Mouse (Mus musculus) small intestine, adult 2 months (tissue): Measurements from ENCODE around the gene Astn2.

Source experiments
- CTCF ChIP-seq: fragments of 200-500 bp; IDR thresholded peaks from 2 replicates; pipeline ENCODE4 v1.5.1; 2012; ENCODE audit warnings: low read depth, mild to moderate bottlenecking, control low read depth, inconsistent platforms, low read length, moderate library complexity, mixed read lengths; ENCODE audit not compliant: insufficient replicate concordance, insufficient read length; ENCODE audit errors: extremely low read depth
- POLR2A ChIP-seq: fragments of 200-500 bp; IDR thresholded peaks from 2 replicates; pipeline ENCODE4 v1.6.1; 2012; ENCODE audit warnings: low read depth, mild to moderate bottlenecking, control low read depth, inconsistent platforms, low read length, moderate library complexity

GRCm38 (mm10) chr4:66402611-66403010, 1.8 kb downstream of the Astn2 start:
- no peak for TF ChIP-seq CTCF
- no peak for TF ChIP-seq POLR2A
